Mouse (Mus musculus) CH12F3 (cell line): Measurements from ENCODE around the gene Racgap1.

Experiments
- in situ Hi-C: fragments of 300-500 bp; cut with MboI; formaldehyde crosslinking; loops from 2 replicates; pipeline ENCODE4 v1.14.3; 2020; ENCODE audit warnings: low sequenced_read_pairs

The Racgap1 gene

DNA sequence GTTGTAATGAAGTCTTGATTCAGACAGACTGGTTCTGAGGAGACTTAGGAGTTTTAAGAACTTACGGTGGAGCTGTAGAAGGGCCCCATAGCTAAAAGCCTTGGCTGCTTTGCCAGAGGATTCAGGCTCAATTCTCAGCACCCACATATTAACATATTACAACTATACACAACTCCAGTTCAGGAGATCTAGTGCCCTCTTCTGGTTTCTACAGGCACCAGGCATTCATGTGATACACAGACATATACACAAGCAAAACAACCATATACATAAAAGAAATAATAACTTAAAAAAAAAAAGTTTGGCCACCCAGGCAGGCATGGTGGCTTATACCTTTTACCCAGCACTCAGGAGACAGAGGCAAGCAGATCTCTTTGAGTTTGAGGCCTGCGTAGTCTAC is 16.1 kb upstream of the Racgap1 start:
- in situ Hi-C loops: no loop called here

- in situ Hi-C loops: no loop called here
Observed at GRCm38 (mm10) chr15:99664600-99665451, 13.4 kb upstream of the Racgap1 start.

DNA sequence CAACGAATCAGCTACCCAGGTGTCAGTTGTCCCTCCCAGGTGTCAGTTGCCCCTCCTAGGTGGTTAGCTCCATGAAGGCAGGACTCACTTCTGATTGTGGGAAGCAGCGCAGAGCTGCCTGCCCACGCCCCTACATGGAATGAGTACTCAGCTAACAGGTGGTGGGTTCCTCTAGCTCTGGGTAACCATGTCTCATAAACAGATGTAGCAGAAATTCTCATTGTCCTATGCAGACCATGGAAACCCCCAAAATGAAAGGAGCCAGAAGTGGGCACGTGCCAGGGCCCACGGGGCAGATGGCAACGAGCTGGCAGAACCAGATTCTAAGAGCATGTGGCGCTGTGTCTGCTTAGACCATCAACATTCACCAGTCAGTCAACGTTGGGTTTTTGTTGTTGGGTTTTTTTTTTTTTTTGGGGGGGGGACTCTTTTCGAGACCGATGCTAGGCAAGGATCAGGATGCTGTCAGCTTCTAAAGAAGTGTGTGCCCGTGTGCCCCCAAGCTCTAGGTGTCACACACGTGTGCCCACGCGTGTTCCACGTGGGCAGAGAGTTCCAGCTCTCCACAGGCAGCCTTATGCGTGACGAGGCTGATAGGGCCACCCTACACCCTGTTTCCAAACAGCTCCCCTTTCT is 12.6 kb upstream of the Racgap1 start:
- in situ Hi-C loops: no loop called here

- in situ Hi-C loops: no loop called here
Observed at GRCm38 (mm10) chr15:99662371-99662770, 10.9 kb upstream of the Racgap1 start.

- in situ Hi-C loops: no loop called here
Observed at GRCm38 (mm10) chr15:99661121-99661830, 9.8 kb upstream of the Racgap1 start.

DNA sequence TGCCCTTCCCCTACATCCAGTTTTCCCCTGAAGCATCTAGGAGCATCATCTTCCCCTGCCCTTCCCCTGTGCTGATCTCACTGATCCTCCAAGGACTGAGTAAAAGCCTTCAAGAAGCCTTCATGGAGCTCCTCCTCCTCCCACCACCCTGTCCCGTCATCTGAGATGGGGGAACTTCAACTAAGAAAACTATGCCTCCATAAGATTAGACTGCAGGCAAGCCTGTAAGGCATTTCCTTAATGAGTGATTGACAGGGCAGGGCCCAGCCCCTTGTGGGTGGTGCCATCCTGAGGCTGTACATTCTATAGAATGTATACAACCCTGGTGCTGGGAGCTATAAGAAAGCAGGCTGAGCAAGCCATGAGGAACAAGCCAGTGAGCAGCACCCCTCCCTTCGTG is 7.0 kb upstream of the Racgap1 start:
- in situ Hi-C loops: no loop called here

GRCm38 (mm10) chr15:99655956-99656355 is 4.5 kb upstream of the Racgap1 start:
- in situ Hi-C loops: no loop called here

GRCm38 (mm10) chr15:99653876-99654275 is 2.4 kb upstream of the Racgap1 start:
- in situ Hi-C loops: no loop called here

DNA sequence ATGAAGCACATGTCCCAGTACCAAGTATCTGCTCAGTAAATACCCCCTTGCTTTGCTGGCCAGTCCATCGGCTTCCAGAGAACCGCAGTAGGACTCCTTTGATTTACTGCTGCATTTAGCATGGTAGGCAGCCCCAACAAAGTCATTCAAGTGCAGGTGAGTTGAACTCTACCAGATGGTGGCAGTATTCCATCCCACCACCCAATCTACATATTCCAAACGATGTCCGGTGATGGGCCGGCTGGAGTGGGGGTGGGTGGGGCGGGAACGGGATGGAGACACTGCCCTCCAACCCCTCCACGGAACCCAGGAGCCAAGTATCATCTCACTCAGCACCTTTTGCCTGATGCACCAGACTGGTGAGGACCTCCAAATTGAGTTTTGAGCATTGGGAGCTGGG is 1.8 kb upstream of the Racgap1 start:
- in situ Hi-C loops: no loop called here

DNA sequence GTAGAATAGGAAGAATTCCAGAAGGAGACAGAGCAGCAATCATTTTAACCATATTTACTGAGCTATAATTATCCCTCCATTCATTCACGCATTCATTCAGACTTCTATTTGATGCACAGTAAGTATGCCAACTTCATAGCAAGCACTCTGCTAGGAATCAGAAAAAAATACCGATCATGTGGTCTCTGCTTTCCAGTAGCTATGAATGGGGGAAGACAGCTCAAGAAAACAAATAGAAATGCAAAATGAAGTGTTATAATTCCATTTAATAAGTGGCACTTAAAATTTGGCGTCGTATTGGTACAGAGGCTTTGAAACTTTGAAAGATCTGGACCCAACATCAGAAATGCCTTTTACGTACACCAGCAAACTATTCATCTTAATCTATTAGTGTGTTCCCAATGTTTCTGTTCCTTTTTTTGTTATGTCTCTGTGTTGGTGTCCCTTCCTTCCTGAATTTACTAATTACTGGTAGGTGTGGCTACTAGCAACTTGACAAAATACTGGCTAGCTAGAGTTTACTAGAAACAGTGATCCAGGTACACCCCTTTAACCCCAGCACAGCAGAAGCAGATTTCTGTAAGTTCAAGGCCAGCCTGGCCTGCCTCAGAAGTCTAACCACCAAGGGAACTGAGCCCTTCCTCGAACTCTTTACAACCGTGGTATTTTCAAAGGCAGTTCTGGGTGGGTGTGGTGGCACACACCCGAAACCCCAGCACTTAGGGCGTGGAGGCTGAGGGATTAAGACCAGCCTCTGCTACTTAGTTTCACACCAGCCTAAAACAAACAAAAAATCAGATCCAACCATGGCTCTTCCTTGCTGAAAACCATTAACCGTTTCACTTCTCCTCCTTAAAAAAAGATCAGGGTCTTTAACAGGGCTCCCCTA is 772 bp upstream of the Racgap1 start:
- in situ Hi-C loops: no loop called here

- in situ Hi-C loops: no loop called here
Observed at GRCm38 (mm10) chr15:99650304-99650703, 1.2 kb downstream of the Racgap1 start.

GRCm38 (mm10) chr15:99649067-99649761 is 2.2 kb downstream of the Racgap1 start:
- in situ Hi-C loops: no loop called here

DNA sequence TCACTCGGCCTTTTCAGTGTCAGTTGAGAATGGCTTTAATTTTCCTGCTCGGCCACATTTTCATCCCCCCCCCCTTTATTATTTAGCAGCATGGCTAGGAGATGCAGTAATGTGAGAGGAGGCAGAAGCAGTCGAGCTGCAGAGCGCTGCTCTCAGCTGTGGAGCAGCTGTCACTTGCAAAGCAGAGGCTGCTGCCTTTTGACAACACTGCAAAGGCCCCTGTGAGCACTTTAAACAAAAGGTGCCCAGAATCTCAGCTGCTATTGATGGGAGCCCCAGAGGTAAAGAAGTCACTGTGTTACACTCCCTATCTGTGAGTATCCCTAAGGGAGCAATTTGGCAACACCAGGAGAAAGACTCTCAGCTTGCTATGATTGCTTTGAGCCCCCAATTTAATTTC is 3.1 kb downstream of the Racgap1 start:
- in situ Hi-C loops: no loop called here

DNA sequence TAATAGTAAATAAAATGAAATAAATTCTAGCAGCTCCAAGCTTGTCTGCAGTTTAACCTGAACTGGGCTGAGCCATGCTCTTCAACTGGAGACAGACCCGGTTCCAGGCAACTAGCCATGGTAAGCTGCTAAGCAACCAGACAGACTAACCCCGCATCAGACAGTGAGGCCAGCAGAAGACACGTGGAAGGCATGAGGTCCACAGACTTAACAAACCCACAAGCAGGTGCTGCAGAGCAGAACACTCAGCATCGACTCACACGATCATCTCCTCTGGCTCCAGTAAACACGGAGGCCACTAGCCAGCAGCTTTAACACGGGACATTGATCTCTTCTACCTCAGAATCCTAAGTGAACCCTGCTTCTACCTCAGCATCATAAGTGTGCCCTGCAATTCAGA is 6.7 kb downstream of the Racgap1 start:
- in situ Hi-C loops: no loop called here

GRCm38 (mm10) chr15:99643832-99644231 is 7.6 kb downstream of the Racgap1 start:
- in situ Hi-C loops: no loop called here

DNA sequence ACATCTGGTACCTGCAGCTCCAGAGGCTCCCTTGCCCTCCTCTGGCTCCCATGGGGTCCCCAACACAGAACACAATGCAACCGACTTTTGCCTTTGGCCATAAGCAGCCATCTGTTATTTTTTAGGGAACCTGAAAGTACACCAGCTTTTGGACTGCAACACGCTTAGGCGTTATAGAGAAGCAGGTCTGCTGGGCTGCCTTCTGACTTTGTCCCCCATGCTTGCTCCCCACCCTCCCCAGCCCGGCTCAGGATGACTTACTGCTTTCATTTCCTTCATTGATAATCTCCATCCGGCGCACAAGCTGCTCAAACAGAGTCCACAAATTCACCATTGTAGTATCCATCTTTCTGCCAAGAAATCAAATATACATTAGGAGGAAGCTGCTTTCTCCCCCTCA is 8.8 kb downstream of the Racgap1 start:
- in situ Hi-C loops: no loop called here

DNA sequence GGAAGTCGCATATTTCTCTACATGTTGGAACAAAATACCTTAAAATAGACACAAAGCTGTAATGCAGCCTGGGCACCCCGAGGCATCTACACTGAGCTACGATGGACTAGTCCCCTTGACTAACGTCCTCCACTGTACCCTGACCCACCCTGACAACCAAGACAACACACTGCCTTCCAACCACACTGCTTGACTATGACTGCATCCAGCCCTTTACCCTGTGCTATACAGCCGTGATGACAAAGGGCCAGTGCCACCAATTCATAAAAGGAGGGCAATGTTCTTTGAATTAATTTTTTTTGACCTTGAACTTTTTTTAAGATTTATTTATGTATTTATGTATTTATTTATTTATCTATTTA is 13.4 kb downstream of the Racgap1 start:
- in situ Hi-C loops: no loop called here

DNA sequence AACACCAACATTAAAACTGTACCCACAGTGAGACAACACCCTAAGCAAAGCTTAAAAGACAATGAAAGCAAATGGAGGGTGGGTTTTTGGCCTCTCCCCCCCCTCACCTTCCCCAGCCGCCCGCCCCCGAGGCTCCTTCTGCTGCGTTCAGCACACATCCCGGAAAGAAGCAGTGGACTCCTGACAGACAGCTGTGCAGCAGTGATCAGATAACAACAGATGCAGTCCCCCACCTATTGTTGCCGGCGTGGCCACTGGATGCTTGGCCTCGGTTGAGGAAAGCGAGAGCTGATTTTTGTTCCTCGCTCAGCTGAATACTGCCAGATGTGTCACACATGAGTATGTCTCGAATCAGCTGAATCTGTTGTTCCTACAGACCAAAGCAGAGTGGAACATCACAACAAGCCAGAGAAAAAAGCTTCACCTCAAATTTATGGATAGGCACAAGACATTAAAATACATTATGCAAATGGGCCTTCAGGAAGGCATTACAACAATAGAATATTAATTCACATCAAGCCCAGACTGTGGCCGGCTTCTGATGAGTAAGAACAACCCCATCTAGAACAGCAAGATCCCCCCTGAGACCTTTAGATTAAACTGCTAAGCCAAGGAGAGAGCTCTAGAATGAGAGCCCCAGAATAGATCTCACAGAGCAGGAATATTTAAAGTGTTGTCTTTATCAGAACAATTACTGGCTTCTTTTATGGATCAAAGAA is 13.9 kb downstream of the Racgap1 start:
- in situ Hi-C loops: no loop called here

DNA sequence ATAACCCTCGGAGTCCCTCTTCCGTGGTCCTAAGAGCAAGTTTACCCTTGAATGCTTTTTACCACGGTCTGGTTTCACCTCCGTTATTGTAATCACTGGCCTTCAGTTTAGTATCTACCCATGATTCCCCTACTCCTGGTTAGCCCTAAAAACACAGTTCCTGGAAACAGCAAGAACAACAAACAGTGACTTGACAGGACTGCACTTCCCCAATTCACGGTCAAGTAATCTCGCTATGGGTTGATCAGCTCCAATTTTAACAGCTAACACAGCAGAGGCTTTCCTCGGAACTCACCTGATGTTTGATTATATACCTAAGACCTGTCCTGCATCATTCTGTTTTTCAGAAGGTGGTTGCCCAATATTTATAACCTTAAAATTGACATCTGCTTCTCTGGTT is 16.8 kb downstream of the Racgap1 start:
- in situ Hi-C loops: no loop called here

DNA sequence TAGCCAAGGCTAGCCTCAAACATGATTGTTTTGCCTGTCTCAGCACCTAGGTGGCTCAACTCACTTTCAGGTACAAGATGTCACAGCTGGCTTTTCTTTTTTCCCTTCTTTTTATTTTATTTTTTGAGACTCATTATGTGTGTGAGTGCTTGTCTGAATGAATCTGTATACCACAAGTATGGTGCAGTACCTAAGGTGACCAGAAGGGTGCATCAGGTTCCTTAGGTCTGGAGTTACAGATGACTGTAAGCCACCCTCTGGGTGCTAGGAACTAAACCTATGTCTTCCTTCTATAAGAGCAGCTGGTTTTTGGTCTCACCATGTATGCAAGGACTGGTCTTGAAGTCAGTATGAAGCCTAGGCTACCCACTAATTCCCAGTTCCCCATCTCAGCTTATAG is 19.8 kb downstream of the Racgap1 start:
- in situ Hi-C loops: no loop called here
